ENCODE assay signal across 8 mouse cellular contexts in genomic region chr4:117120445-117121414, GRCm38 (mm10). TPM values are rescaled to one million over a fixed set of nuclear protein-coding genes. Genes with fewer than 3 reads are reported as not detected.
DNase-seq lines count a peak whose midpoint lies in the region; ATAC-seq lines count a peak whose summit lies in the region.

No protein-coding gene starts in this region.

- H3K4me2 ChIP-seq in hindbrain, embryonic 11.5 days (replicated peaks; ENCODE audit: low read depth, low read length) = peak overlapping the region; percentile 100

- peaks cover 13% of the 10 kb centered on the region for H3K4me1 ChIP-seq in hindbrain, embryonic 11.5 days (replicated peaks; ENCODE audit: control insufficient read depth, insufficient read depth, low read length)

- H3K27me3 ChIP-seq in hindbrain, embryonic 11.5 days (ENCODE audit: control insufficient read depth, insufficient read depth, low read length) = no peaks in the 10 kb centered on the region

- no peaks in the 10 kb centered on the region for H3K36me3 ChIP-seq in hindbrain, embryonic 11.5 days (ENCODE audit: control insufficient read depth, insufficient read depth, low read length)

- DNase-seq in MN1 (ENCODE audit: low spot score) = peak; percentile 92
- peak; percentile 92 for DNase-seq in cerebellum, adult 9-10 months
- peak; percentile 92 for DNase-seq in hindbrain, embryonic 11.5 days (ENCODE audit: low spot score)
- DNase-seq in layer of hippocampus, postnatal 10 days (ENCODE audit: low spot score in 2 of 2) = peak; percentile 88 to 89
- peak; percentile 98 for DNase-seq in lung, postnatal 10 days
- peak; percentile 90 for DNase-seq in ovary, postnatal 36 days (ENCODE audit: low spot score)
- DNase-seq in thymus, postnatal 25 days = peak; percentile 91

- ATAC-seq in frontal cortex, adult (ENCODE audit: low TSS enrichment) = peak; percentile 93
- ATAC-seq in hindbrain, embryonic 11.5 days (ENCODE audit: low FRiP score) = peak; percentile 92

- peak overlapping the region; percentile 87 for H3K27ac ChIP-seq in hindbrain, embryonic 11.5 days (ENCODE audit: low read depth, low read length)

- H3K9ac ChIP-seq in hindbrain, embryonic 11.5 days (ENCODE audit: low read depth, low read length) = peak overlapping the region; percentile 64

- H3K9me3 ChIP-seq in hindbrain, embryonic 11.5 days (ENCODE audit: control insufficient read depth, low read length) = no peaks in the 10 kb centered on the region

- H3K4me3 ChIP-seq in hindbrain, embryonic 11.5 days (ENCODE audit: low read depth, low read length) = peak overlapping the region; percentile 67

- under 1% methylated on average over 69 of the region's 69 CpGs for WGBS in hindbrain, embryonic 11.5 days

RNA-seq across cellular contexts. Expression of gene Btbd19, which starts 4.8 kb away (rescaled TPM):
- polyA plus RNA-seq in hindbrain, embryonic 11.5 days (2014; fragmentation: Nextera tagmentation; extraction: Ambion mirVana) = 3.6 and 3.8 TPM in 2 replicates
- total RNA-seq in layer of hippocampus, postnatal 10 days (2021) = 10 to 100 TPM in 1 of 2 experiments, 1 to 10 TPM in 1; 6.7 to 11.2 TPM

RNA-seq across cellular contexts. Expression of gene Tctex1d4, which starts 5.9 kb away (rescaled TPM):
- polyA plus RNA-seq in hindbrain, embryonic 11.5 days (2014; fragmentation: Nextera tagmentation; extraction: Ambion mirVana) = 0.60 TPM in 1 of 2 replicates, not detected in the other
- total RNA-seq in layer of hippocampus, postnatal 10 days (2021) = 1 to 10 TPM; 1.1 to 1.5 TPM

RNA-seq across cellular contexts. Expression of gene Plk3, which starts 13.0 kb away (rescaled TPM):
- 31.3 and 37.1 TPM in 2 replicates for polyA plus RNA-seq in hindbrain, embryonic 11.5 days (2014; fragmentation: Nextera tagmentation; extraction: Ambion mirVana)
- total RNA-seq in layer of hippocampus, postnatal 10 days (2021) = 10 to 100 TPM; 16.3 to 16.9 TPM

RNA-seq across cellular contexts. Expression of gene Ptch2, which starts 24.9 kb away (rescaled TPM):
- 1.4 and 1.9 TPM in 2 replicates for polyA plus RNA-seq in hindbrain, embryonic 11.5 days (2014; fragmentation: Nextera tagmentation; extraction: Ambion mirVana)
- total RNA-seq in layer of hippocampus, postnatal 10 days (2021) = 1 to 10 TPM; 2.5 to 3.2 TPM

RNA-seq across cellular contexts. Expression of gene Rps8, which starts 35.3 kb away (rescaled TPM):
- polyA plus RNA-seq in hindbrain, embryonic 11.5 days (2014; fragmentation: Nextera tagmentation; extraction: Ambion mirVana) = 779 and 892 TPM in 2 replicates
- 100 to 1,000 TPM; 556 to 596 TPM for total RNA-seq in layer of hippocampus, postnatal 10 days (2021)

Comparison
In these comparisons a context has a peak if more than half of its experiments do, and no peak if none do; other contexts are left out.
1. Peak in every context shown above with its lines: DNase-seq, ATAC-seq, H3K4me3 ChIP-seq and H3K27ac ChIP-seq.